30 mouse cellular contexts compared by ENCODE assay signal in genomic region chr13:70831041-70831440, GRCm38 (mm10). TPM values are rescaled to one million over a fixed set of nuclear protein-coding genes. Genes with fewer than 3 reads are reported as not detected.
DNase-seq lines count a peak whose midpoint lies in the region; ATAC-seq and TF ChIP-seq lines count a peak whose summit lies in the region.
"Had no signal": no experiment of that assay in that cellular context is flagged by ENCODE, and none has a peak within 500 bp of the region (broad histone marks: within the 10 kb centered on the region; RNA-seq: fewer than 3 reads in every experiment).

No protein-coding gene starts in this region.

- H3K36me3 ChIP-seq in forebrain, embryonic 14.5 days (ENCODE audit: control insufficient read depth, insufficient read depth, low read length), result no peaks in the 10 kb centered on the region
- no peaks in the 10 kb centered on the region for H3K36me3 ChIP-seq in forebrain, embryonic 10.5 days (replicated peaks)
- no peaks in the 10 kb centered on the region for H3K36me3 ChIP-seq in intestine, embryonic 14.5 days (ENCODE audit: control insufficient read depth, insufficient read depth, low read length)
- H3K36me3 ChIP-seq in intestine, postnatal 0 days (ENCODE audit: control insufficient read depth, insufficient read depth), result no peaks in the 10 kb centered on the region
- H3K36me3 ChIP-seq in limb, embryonic 14.5 days (ENCODE audit: control insufficient read depth, insufficient read depth, low read length), result no peaks in the 10 kb centered on the region
- H3K36me3 ChIP-seq: embryonic facial prominence, embryonic 12.5 days; forebrain, embryonic 12.5 days; hindbrain, embryonic 10.5 days; limb, embryonic 13.5 days; stomach, embryonic 15.5 days had no signal

- H3K27me3 ChIP-seq in forebrain, embryonic 14.5 days (replicated peaks; ENCODE audit: control insufficient read depth, insufficient read depth, low read length), result no peaks in the 10 kb centered on the region
- no peaks in the 10 kb centered on the region for H3K27me3 ChIP-seq in forebrain, embryonic 10.5 days (ENCODE audit: poor library complexity, severe bottlenecking)
- H3K27me3 ChIP-seq in intestine, embryonic 14.5 days (replicated peaks; ENCODE audit: control insufficient read depth, insufficient read depth, low read length), result no peaks in the 10 kb centered on the region
- no peaks in the 10 kb centered on the region for H3K27me3 ChIP-seq in intestine, postnatal 0 days (replicated peaks; ENCODE audit: control insufficient read depth, insufficient read depth, low read length)
- H3K27me3 ChIP-seq in limb, embryonic 14.5 days (ENCODE audit: control insufficient read depth, insufficient read depth, low read length), result no peaks in the 10 kb centered on the region
- H3K27me3 ChIP-seq: embryonic facial prominence, embryonic 12.5 days; forebrain, embryonic 12.5 days; stomach, embryonic 15.5 days had no signal

- WGBS in forebrain, embryonic 14.5 days, result 76% methylated on average over 4 of the region's 4 CpGs
- 84% methylated on average over 4 of the region's 4 CpGs for WGBS in forebrain, embryonic 10.5 days
- WGBS in intestine, embryonic 14.5 days, result 69% methylated on average over 4 of the region's 4 CpGs
- 69% methylated on average over 4 of the region's 4 CpGs for WGBS in intestine, postnatal 0 days
- 48% methylated on average over 4 of the region's 4 CpGs for WGBS in limb, embryonic 14.5 days

- no peak overlapping the region for H3K9ac ChIP-seq in forebrain, embryonic 14.5 days (ENCODE audit: low read length)
- H3K9ac ChIP-seq in intestine, embryonic 14.5 days (ENCODE audit: low read length), result no peak overlapping the region
- H3K9ac ChIP-seq in intestine, postnatal 0 days (ENCODE audit: low read depth, low read length), result no peak overlapping the region
- H3K9ac ChIP-seq in limb, embryonic 14.5 days (ENCODE audit: low read depth, low read length, severe bottlenecking), result no peak overlapping the region
- H3K9ac ChIP-seq: embryonic facial prominence, embryonic 12.5 days; forebrain, embryonic 12.5 days; limb, embryonic 13.5 days; liver, embryonic 14.5 days; stomach, embryonic 15.5 days had no signal

- no peak for TF ChIP-seq POLR2A in limb, embryonic 14.5 days (IDR thresholded peaks at IDR 0.05; ENCODE audit: borderline replicate concordance, extremely low read depth, insufficient read depth, insufficient read length)

- ATAC-seq in forebrain, embryonic 14.5 days, result no peak
- no peak for ATAC-seq in intestine, embryonic 14.5 days (replicated peaks; ENCODE audit: low FRiP score, low TSS enrichment, low read depth)
- ATAC-seq in intestine, postnatal 0 days, result no peak
- ATAC-seq in limb, embryonic 14.5 days (ENCODE audit: low FRiP score, low read depth), result no peak
- ATAC-seq: activated CD4-positive, CD25-positive, alpha-beta regulatory T cell, adult 4 months; hindbrain, embryonic 16.5 days; intestine, embryonic 16.5 days; midbrain, embryonic 16.5 days had no signal

- no peaks in the 10 kb centered on the region for H3K9me3 ChIP-seq in forebrain, embryonic 14.5 days (replicated peaks; ENCODE audit: control insufficient read depth, low read length)
- H3K9me3 ChIP-seq in forebrain, embryonic 10.5 days, result no peaks in the 10 kb centered on the region
- no peaks in the 10 kb centered on the region for H3K9me3 ChIP-seq in intestine, embryonic 14.5 days (ENCODE audit: control insufficient read depth, low read length)
- H3K9me3 ChIP-seq in intestine, postnatal 0 days (ENCODE audit: control insufficient read depth), result no peaks in the 10 kb centered on the region
- no peaks in the 10 kb centered on the region for H3K9me3 ChIP-seq in limb, embryonic 14.5 days (ENCODE audit: control insufficient read depth, low read length)
- H3K9me3 ChIP-seq: embryonic facial prominence, embryonic 12.5 days; forebrain, embryonic 12.5 days; hindbrain, embryonic 10.5 days; limb, embryonic 13.5 days; stomach, embryonic 15.5 days had no signal

- TF ChIP-seq CTCF in intestine, postnatal 0 days (IDR thresholded peaks at IDR 0.05; ENCODE audit: low read depth), result no peak

- no peaks in the 10 kb centered on the region for H3K4me1 ChIP-seq in forebrain, embryonic 14.5 days (ENCODE audit: control insufficient read depth, insufficient read depth, low read length)
- no peaks in the 10 kb centered on the region for H3K4me1 ChIP-seq in forebrain, embryonic 10.5 days
- peaks cover 4% of the 10 kb centered on the region for H3K4me1 ChIP-seq in intestine, embryonic 14.5 days (replicated peaks; ENCODE audit: control insufficient read depth, insufficient read depth, low read length)
- no peaks in the 10 kb centered on the region for H3K4me1 ChIP-seq in intestine, postnatal 0 days (replicated peaks; ENCODE audit: control insufficient read depth, insufficient read depth, low read length)
- H3K4me1 ChIP-seq in limb, embryonic 14.5 days (ENCODE audit: control insufficient read depth, insufficient read depth, low read length), result no peaks in the 10 kb centered on the region
- H3K4me1 ChIP-seq: embryonic facial prominence, embryonic 12.5 days; forebrain, embryonic 12.5 days; hindbrain, embryonic 10.5 days; limb, embryonic 13.5 days; stomach, embryonic 15.5 days had no signal

- no peak overlapping the region for H3K27ac ChIP-seq in forebrain, embryonic 14.5 days (ENCODE audit: low read depth, low read length)
- H3K27ac ChIP-seq in forebrain, embryonic 10.5 days, result no peak overlapping the region
- no peak overlapping the region for H3K27ac ChIP-seq in intestine, embryonic 14.5 days (ENCODE audit: low read depth)
- H3K27ac ChIP-seq in intestine, postnatal 0 days (ENCODE audit: low read depth, low read length), result no peak overlapping the region
- no peak overlapping the region for H3K27ac ChIP-seq in limb, embryonic 14.5 days (replicated peaks; ENCODE audit: low read depth, low read length)
- H3K27ac ChIP-seq: embryonic facial prominence, embryonic 12.5 days; forebrain, embryonic 12.5 days; heart, adult 2 months; hindbrain, embryonic 10.5 days; layer of hippocampus, adult 2 months; left cerebral cortex, adult 2 months; limb, embryonic 13.5 days; liver, embryonic 14.5 days; stomach, embryonic 15.5 days had no signal

- no peak overlapping the region for H3K4me3 ChIP-seq in forebrain, embryonic 14.5 days (ENCODE audit: low read depth, low read length)
- no peak overlapping the region for H3K4me3 ChIP-seq in forebrain, embryonic 10.5 days
- H3K4me3 ChIP-seq in intestine, embryonic 14.5 days (ENCODE audit: low read depth, low read length), result no peak overlapping the region
- no peak overlapping the region for H3K4me3 ChIP-seq in intestine, postnatal 0 days (ENCODE audit: low read depth, low read length)
- H3K4me3 ChIP-seq in limb, embryonic 14.5 days (replicated peaks; ENCODE audit: low read length), result no peak overlapping the region
- H3K4me3 ChIP-seq: embryonic facial prominence, embryonic 12.5 days; erythroblast, embryonic 14.5 days; forebrain, embryonic 12.5 days; heart, adult 2 months; hindbrain, embryonic 10.5 days; layer of hippocampus, adult 2 months; left cerebral cortex, adult 2 months; limb, embryonic 13.5 days; stomach, embryonic 15.5 days had no signal

- no peak overlapping the region for H3K4me2 ChIP-seq in forebrain, embryonic 14.5 days (ENCODE audit: low read length)
- H3K4me2 ChIP-seq in intestine, embryonic 14.5 days (ENCODE audit: low read length), result no peak overlapping the region
- no peak overlapping the region for H3K4me2 ChIP-seq in intestine, postnatal 0 days (replicated peaks; ENCODE audit: low read depth)
- H3K4me2 ChIP-seq in limb, embryonic 14.5 days (replicated peaks; ENCODE audit: low read depth, low read length, severe bottlenecking), result no peak overlapping the region
- H3K4me2 ChIP-seq: embryonic facial prominence, embryonic 12.5 days; forebrain, embryonic 12.5 days; limb, embryonic 13.5 days; stomach, embryonic 15.5 days had no signal

- peak; percentile 33 for DNase-seq in forebrain, embryonic 14.5 days (ENCODE audit: low spot score)
- DNase-seq in forebrain, embryonic 10.5 days (ENCODE audit: extremely low spot score, low spot score), result no peak
- peak; percentile 41 for DNase-seq in intestine, embryonic 14.5 days (ENCODE audit: low spot score)
- DNase-seq in lung, postnatal 10 days, result peak; percentile 11
- no peak for DNase-seq in lung, adult 18-20 months
- peak; percentile 83 for DNase-seq in limb, embryonic 14.5 days (ENCODE audit: low spot score)
- no peak for DNase-seq in T-cell, adult 2 months (ENCODE audit: low spot score)
- DNase-seq: adrenal gland, adult 8-10 months; cerebellum, adult 11 months; cerebellum, adult 9-10 months; cerebellum, postnatal 36 days; heart, adult 2 months; heart, postnatal 14 days; kidney, adult 9 months; kidney, postnatal 36 days; right cerebral cortex, postnatal 25 days had no signal

RNA-seq across cellular contexts. Expression of gene Adamts16, which starts 10.6 kb away (rescaled TPM):
- 0.39 and 0.68 TPM in 2 replicates for polyA plus RNA-seq in forebrain, embryonic 14.5 days (2014; fragmentation: Nextera tagmentation; extraction: Ambion mirVana)
- 0.11 and 0.17 TPM in 2 replicates for polyA plus RNA-seq in forebrain, embryonic 10.5 days (2016; fragmentation: Nextera tagmentation; extraction: Ambion mirVana)
- 1.1 and 1.5 TPM in 2 replicates for polyA plus RNA-seq in intestine, embryonic 14.5 days (2014; fragmentation: Nextera tagmentation; extraction: Ambion mirVana)
- polyA plus RNA-seq in intestine, postnatal 0 days (2015; fragmentation: Nextera tagmentation; extraction: Ambion mirVana), result 0.07 and 0.20 TPM in 2 replicates
- polyA plus RNA-seq in limb, embryonic 14.5 days (2012; rRNA removed), result 4.7 and 5.2 TPM in 2 replicates
- polyA plus RNA-seq in limb, embryonic 14.5 days (2014; fragmentation: Nextera tagmentation; extraction: Ambion mirVana), result 1.8 and 3.1 TPM in 2 replicates
- polyA plus RNA-seq: erythroblast, embryonic 14.5 days had no signal

Comparison
In these comparisons a context has a peak if more than half of its experiments do, and no peak if none do; other contexts are left out.
1. DNase-seq: peak in forebrain, embryonic 14.5 days (single experiment), intestine, embryonic 14.5 days (single experiment), lung, postnatal 10 days (single experiment) and limb, embryonic 14.5 days (single experiment); none in forebrain, embryonic 10.5 days (single experiment), lung, adult 18-20 months (0 of 2) and T-cell, adult 2 months (single experiment).